Mouse (Mus musculus) gastrocnemius, adult 2 months (tissue): ENCODE results near the gene Tsc2. TPM values are rescaled to one million over a fixed set of nuclear protein-coding genes. Genes with fewer than 3 reads are reported as not detected.
A peak's percentile ranks its signal among the peaks of the same experiment; 100 is the strongest.

Source experiments
- DNase-seq: peaks from one replicate; pipeline ENCODE4 v3.0.0; 2022
- H3K27ac ChIP-seq: fragments of 200-600 bp; 2 replicates; pipeline ENCODE4 v1.8.1; 2022; ENCODE audit warnings: mild to moderate bottlenecking
- H3K4me3 ChIP-seq: fragments of 200-600 bp; 2 replicates; pipeline ENCODE4 v1.8.1; 2022; ENCODE audit warnings: mild to moderate bottlenecking, moderate library complexity
- CTCF ChIP-seq: fragments of 200-600 bp; IDR thresholded peaks from 2 replicates; pipeline ENCODE4 v1.8.1; 2022; ENCODE audit warnings: antibody characterized with exemption, mild to moderate bottlenecking, moderate library complexity
- intact Hi-C: fragments of 180-260 bp; cut with DNase I; formaldehyde crosslinking; loops from one replicate; pipeline ENCODE4 v1.15.1; 2025
- microRNA-seq: library from miRNA; unstranded; fragments of <30 nt; microRNA quantifications from one replicate; pipeline ENCODE4 v1.2.0, GENCODE M21; 2021
- total RNA-seq, 2 experiments: library from RNA; stranded (reverse); gene quantifications; 2 replicates each; pipeline ENCODE4 v1.2.3; 2021

The Tsc2 gene
- total RNA-seq, 2 experiments from 2014 or later, result 84.9 to 90.4 TPM

GRCm38 (mm10) chr17:24550416-24551049 lies 81.9 kb downstream of the Tsc2 start:
- DNase-seq, result peak; percentile 91
- Histone ChIP-seq H3K4me3 (peak overlapping the region; percentile 96), H3K27ac (peak overlapping the region; percentile 98)
- intact Hi-C loops, result no loop called here
- TF ChIP-seq CTCF, result no peak

GRCm38 (mm10) chr17:24549618-24550415 lies 82.6 kb downstream of the Tsc2 start, which contains the start of gene Pkd1:
Pkd1 (plus strand) TSS chr17:24549834.
- Histone ChIP-seq H3K4me3 (peak within 1 kb of the TSS; percentile 96), H3K27ac (peak within 1 kb of the TSS; percentile 98)
- peak; percentile 99 for DNase-seq
- intact Hi-C loops, result no loop called here
- no peak for TF ChIP-seq CTCF

- TF ChIP-seq CTCF, result no peak
- intact Hi-C loops, result no loop called here
- Histone ChIP-seq H3K27ac (peak overlapping the region; percentile 94), H3K4me3 (peak overlapping the region; percentile 78)
- peak; percentile 66 for DNase-seq
These were observed 83.4 kb downstream of the Tsc2 start for GRCm38 (mm10) chr17:24548921-24549617.

- H3K4me3 ChIP-seq, result peak overlapping the region; percentile 78
- TF ChIP-seq CTCF, result no peak
- peak overlapping the region; percentile 94 for H3K27ac ChIP-seq
- intact Hi-C loops, result no loop called here
- no peak for DNase-seq
These were observed 84.0 kb downstream of the Tsc2 start for GRCm38 (mm10) chr17:24548435-24548834.

GRCm38 (mm10) chr17:24546234-24546633 lies 86.2 kb downstream of the Tsc2 start:
- no peak overlapping the region for H3K27ac ChIP-seq
- no peak for DNase-seq
- intact Hi-C loops, result no loop called here
- no peak overlapping the region for H3K4me3 ChIP-seq
- TF ChIP-seq CTCF, result no peak

Small RNAs within 50 kb of the gene (microRNA-seq; reads per million reads assigned to microRNA genes)
- not detected for gene Gm24589

Other genes with a start within 250 kb of the Tsc2 start
- gene Rnps1, start 218.1 kb downstream of the Tsc2 start, total RNA-seq, result 10 to 100 TPM; 51.9 TPM
- gene Eci1, start 206.0 kb downstream of the Tsc2 start, total RNA-seq, result 100 to 1,000 TPM; 112 to 209 TPM
- gene Dnase1l2, start 189.5 kb downstream of the Tsc2 start, total RNA-seq, result 1 to 10 TPM; 1.4 to 2.2 TPM
- 10 to 100 TPM; 11.4 to 16.5 TPM for gene E4f1, start 162.3 kb downstream of the Tsc2 start, total RNA-seq
- gene Pgp, start 162.2 kb downstream of the Tsc2 start, total RNA-seq, result 10 to 100 TPM; 50.8 to 56.3 TPM
- not detected for gene Bricd5, start 158.7 kb downstream of the Tsc2 start, total RNA-seq
- gene Mlst8, start 153.6 kb downstream of the Tsc2 start, total RNA-seq, result 10 to 100 TPM; 12.1 to 14.8 TPM
- gene Caskin1, start 144.0 kb downstream of the Tsc2 start, total RNA-seq, result under 1 TPM in 1 of 2 experiments, not detected in 1; 0.08 TPM
- gene Traf7, start 104.7 kb downstream of the Tsc2 start, total RNA-seq, result 10 to 100 TPM; 27.3 to 35.2 TPM
- gene Rab26, start 98.4 kb downstream of the Tsc2 start, total RNA-seq, result not detected
- 10 to 100 TPM; 18.3 to 25.0 TPM for gene Pkd1, start 82.8 kb downstream of the Tsc2 start, total RNA-seq
- 1 to 10 TPM; 2.6 to 3.4 TPM for gene Nthl1, start 50 bp upstream of the Tsc2 start, total RNA-seq
- 10 to 100 TPM; 27.8 to 52.9 TPM for gene Slc9a3r2, start 17.7 kb upstream of the Tsc2 start, total RNA-seq
- gene Npw, start 25.8 kb upstream of the Tsc2 start, total RNA-seq, result not detected
- gene Zfp598, start 37.1 kb upstream of the Tsc2 start, total RNA-seq, result 10 to 100 TPM; 22.1 to 24.5 TPM
- gene Syngr3, start 57.3 kb upstream of the Tsc2 start, total RNA-seq, result not detected
- gene Gfer, start 63.5 kb upstream of the Tsc2 start, total RNA-seq, result 10 to 100 TPM; 32.8 to 37.5 TPM
- gene Noxo1, start 63.6 kb upstream of the Tsc2 start, total RNA-seq, result under 1 TPM; 0.56 to 0.74 TPM
- gene Tbl3, start 75.0 kb upstream of the Tsc2 start, total RNA-seq, result 10 to 100 TPM; 15.5 to 16.7 TPM
- gene Rnf151, start 85.4 kb upstream of the Tsc2 start, total RNA-seq, result not detected
- 100 to 1,000 TPM; 508 to 641 TPM for gene Rps2, start 85.5 kb upstream of the Tsc2 start, total RNA-seq
- 100 to 1,000 TPM; 367 to 608 TPM for gene Ndufb10, start 91.8 kb upstream of the Tsc2 start, total RNA-seq
- 100 to 1,000 TPM; 753 to 889 TPM for gene Rpl3l, start 95.2 kb upstream of the Tsc2 start, total RNA-seq
- 100 to 1,000 TPM; 165 to 220 TPM for gene Msrb1, start 104.0 kb upstream of the Tsc2 start, total RNA-seq
- gene Hs3st6, start 120.4 kb upstream of the Tsc2 start, total RNA-seq, result not detected
- not detected for gene Meiob, start 171.7 kb upstream of the Tsc2 start, total RNA-seq
- gene Hagh, start 207.5 kb upstream of the Tsc2 start, total RNA-seq, result 10 to 100 TPM; 75.8 to 90.9 TPM
- gene Fahd1, start 217.7 kb upstream of the Tsc2 start, total RNA-seq, result 10 to 100 TPM; 34.6 to 50.6 TPM
- 1 to 10 TPM; 3.4 to 4.0 TPM for gene Igfals, start 233.4 kb upstream of the Tsc2 start, total RNA-seq